Mouse (Mus musculus) olfactory bulb, adult 2 months (tissue): Measurements from ENCODE around the gene Ssh1.

ENCODE experiments used
- CTCF ChIP-seq: fragments of 200-500 bp; IDR thresholded peaks from 2 replicates; pipeline ENCODE4 v1.5.1; 2012; ENCODE audit warnings: low read depth, mild to moderate bottlenecking, low read length, moderate library complexity; ENCODE audit not compliant: insufficient read depth
- POLR2A ChIP-seq: fragments of 200-500 bp; IDR thresholded peaks from 2 replicates; pipeline ENCODE4 v1.6.1; 2012; ENCODE audit warnings: mild to moderate bottlenecking, low read depth, low read length, moderate library complexity; ENCODE audit not compliant: insufficient read depth

- TF ChIP-seq POLR2A = no peak
- TF ChIP-seq CTCF = no peak
Measured at GRCm38 (mm10) chr5:113902017-113902416, 91.7 kb downstream of the Ssh1 start.
